Mouse (Mus musculus) ovary, adult 2 months (tissue): Measurements from ENCODE around the gene Ptgdr. TPM values are rescaled to one million over a fixed set of nuclear protein-coding genes. Genes with fewer than 3 reads are reported as not detected.

Source experiments
- polyA plus RNA-seq: library from polyadenylated mRNA; depleted of rRNA; stranded (reverse); fragments of >200 nt; gene quantifications from 2 replicates; pipeline ENCODE4 v1.2.3, GENCODE M21; 2012; rRNA removed

Ptgdr gene
- 0.07 and 0.15 TPM in 2 replicates for polyA plus RNA-seq

DNA sequence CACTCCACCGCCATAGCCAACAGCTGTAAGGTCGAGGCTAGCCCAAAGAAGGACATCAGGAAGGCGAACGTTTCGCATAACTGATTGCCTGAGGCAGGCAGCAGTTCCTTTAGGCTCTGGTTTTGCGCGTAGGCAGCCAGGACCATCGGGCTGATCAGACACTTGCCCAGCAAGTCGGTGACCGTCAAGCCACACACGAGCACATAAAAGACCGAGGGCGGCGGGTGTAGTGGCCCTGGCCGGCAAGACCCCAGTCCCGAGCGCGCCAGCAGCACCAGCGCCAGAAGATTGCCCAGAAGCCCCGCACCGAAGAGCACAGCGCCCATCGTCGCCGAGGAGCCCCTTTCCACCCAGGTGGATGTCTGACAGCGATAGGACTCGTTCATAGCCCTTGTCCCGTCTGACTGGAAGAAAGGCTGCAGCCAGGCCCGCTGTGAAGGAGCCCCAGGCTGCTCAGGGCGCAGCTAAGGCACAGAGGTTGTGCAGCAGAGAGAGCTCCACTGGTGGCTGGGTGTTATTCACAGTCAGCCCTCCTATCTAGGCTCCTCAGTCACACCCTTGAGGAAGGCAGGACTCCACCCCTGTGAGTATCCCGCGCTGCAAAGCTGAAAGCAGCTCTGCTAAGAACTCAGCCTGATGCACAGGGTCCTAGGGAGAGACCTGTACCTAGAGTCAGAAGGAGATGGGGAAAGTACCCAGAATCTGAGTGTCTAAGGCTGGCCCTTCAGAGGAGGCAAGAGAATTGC lies at the start of gene Ptgdr:
Ptgdr (minus strand) TSS at position 508 of the 746 bp plus-strand sequence.

Other genes starting within 250 kb of the Ptgdr start
- gene Gm5624, start 231.4 kb downstream of the Ptgdr start, polyA plus RNA-seq, result not detected in 2 replicates
- gene Gm8257, start 152.9 kb downstream of the Ptgdr start, polyA plus RNA-seq, result not detected in 2 replicates
- not detected in 2 replicates for gene Gm8267, start 109.0 kb downstream of the Ptgdr start, polyA plus RNA-seq
- 13.6 and 14.9 TPM in 2 replicates for gene Ptger2, start 128.8 kb upstream of the Ptgdr start, polyA plus RNA-seq